Mouse (Mus musculus) kidney, adult 18-20 months (tissue): ENCODE measurements around the gene Bpifb4.

ENCODE experiments used
- DNase-seq: peaks from one replicate; pipeline ENCODE4 v3.0.0; 2021

Bpifb4 gene

DNA sequence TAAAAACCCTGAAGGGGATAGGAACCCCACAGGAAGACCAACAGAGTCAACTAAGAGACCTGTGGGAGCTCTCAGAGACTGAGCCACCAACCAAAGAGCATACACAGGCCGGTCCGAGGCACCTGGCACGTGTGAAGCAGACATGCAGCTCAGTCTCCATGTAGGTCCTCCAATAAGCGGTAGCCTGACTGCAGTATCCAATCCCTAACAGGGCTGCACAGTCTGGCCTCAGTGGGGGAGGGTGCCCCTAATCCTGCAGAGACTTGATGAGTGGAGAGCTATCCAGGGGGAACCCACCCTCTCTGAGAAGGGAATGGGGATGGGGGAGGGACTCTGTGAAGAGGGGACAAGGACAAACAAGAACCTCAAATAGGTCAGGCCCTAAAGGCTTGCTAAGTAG, 67.7 kb downstream of the Bpifb4 start:
- no peak for DNase-seq

DNA sequence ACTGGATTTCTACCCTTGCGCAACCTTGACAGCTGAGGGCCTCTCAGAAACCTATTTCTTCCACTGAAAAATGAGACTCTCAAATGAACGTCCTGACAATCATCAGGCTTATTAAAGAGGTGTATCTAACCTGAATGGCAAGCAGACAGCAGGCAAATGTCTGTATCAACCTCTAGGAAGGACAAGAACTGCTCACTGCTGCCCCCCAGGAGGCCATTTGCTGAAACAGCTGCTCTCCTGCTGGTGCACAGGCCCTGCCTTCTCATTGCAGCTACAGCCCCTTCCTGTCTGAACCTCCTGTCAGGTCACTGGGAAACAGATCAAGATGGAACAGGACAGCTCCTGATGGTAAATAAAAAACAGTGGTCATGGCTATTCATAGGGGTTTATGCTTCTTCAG, 68.3 kb downstream of the Bpifb4 start:
- DNase-seq, result no peak

DNA sequence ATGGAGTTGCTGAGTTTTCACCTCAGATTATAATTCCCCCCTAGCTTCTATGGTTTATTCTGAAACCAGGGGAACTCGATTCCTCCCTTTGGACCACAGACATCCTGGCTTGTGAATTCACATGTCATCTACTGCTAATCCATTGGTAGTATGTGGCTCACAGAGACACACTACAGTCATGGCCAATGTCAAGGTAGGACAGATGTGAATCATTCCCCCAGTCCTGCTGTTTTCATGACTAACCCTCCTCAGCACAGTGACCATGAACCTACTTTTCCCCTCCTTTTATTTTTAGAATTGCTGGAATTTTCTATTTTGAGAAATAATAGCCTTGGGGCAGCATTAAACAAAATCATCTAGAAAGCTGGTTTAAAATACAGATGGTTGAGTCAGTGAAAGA, 69.4 kb downstream of the Bpifb4 start:
- DNase-seq, result no peak

DNA sequence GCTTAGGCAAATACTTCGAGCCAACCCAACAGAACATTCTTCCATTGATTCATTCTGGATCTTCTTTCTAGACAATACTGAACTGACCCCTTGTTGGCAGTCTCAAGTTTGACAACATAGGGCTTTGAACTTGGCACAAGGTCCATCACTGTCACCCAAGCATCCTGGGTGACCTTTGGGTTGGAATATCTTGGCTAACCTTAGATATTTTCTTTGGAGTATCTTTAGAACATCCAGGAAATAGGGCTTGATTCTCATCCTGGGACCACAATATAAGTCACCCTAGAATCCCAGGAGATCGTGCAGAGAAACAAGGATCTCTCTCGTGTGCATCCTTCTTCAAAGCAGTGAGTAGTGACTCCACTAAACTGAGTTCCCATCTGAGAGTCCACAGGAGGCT, 70.0 kb downstream of the Bpifb4 start, which contains the start of gene Bpifa2:
TSS of gene Bpifa2 (plus strand) at position 301 of the 400 bp plus-strand sequence.
- no peak for DNase-seq
